Mouse (Mus musculus): ENCODE measurements at regions not wholly inside any gene's neighbourhood (a gene's known extent, or its start where the extent isn't known, plus 50 kb on each side); places are given as distances from the start of the nearest gene placed in this dataset.

- Histone ChIP-seq H3K36me3 (replicated peaks in 1 of 2; ENCODE audit: control insufficient read depth in 1 of 2, insufficient read depth in 1 of 2, low read length in 1 of 2) (no peaks in the 10 kb centered on the region), H3K27me3 (replicated peaks) (no peaks in the 10 kb centered on the region), H3K79me2 (replicated peaks; ENCODE audit: control insufficient read depth, extremely low read depth, insufficient read depth, poor library complexity, severe bottlenecking) (no peaks in the 10 kb centered on the region), H3K4me1 (ENCODE audit: control insufficient read depth in 1 of 2, insufficient read depth in 2 of 2) (no peaks in the 10 kb centered on the region), H3K9me3 (replicated peaks; ENCODE audit: low read length) (peaks cover 5% of the 10 kb centered on the region), H3K4me2 (ENCODE audit: insufficient read depth, low read depth, poor library complexity, severe bottlenecking) (no peak overlapping the region), H3K9ac (ENCODE audit: insufficient read depth, low read depth) (no peak overlapping the region), H3K4me3 (replicated peaks in 1 of 3; ENCODE audit: low read depth in 2 of 3, low read length in 2 of 3, poor library complexity in 1 of 3) (no peak overlapping the region), H3K27ac (ENCODE audit: insufficient read depth, low read depth) (no peak overlapping the region)
- in situ Hi-C loops (cut with MboI; ENCODE audit: low pct_ligation_motif_present, low pct_unique_long_range_greater_than_20kb, low sequenced_read_pairs) (no loop called here), dilution Hi-C loops (cut with MboI; ENCODE audit: extremely low pct_ligation_motif_present, extremely low pct_unique_long_range_greater_than_20kb, low sequenced_read_pairs) (no loop called here)
- DNase-seq (ENCODE audit: extremely low read depth): no peak
- TF ChIP-seq JUN (IDR thresholded peaks at IDR 0.05; ENCODE audit: insufficient read depth, low read depth, low read length) (no peak), ELF1 (IDR thresholded peaks at IDR 0.05; ENCODE audit: low read depth, low read length) (no peak), ZC3H11A (IDR thresholded peaks at IDR 0.05; ENCODE audit: low read depth, low read length) (no peak), KAT2A (IDR thresholded peaks at IDR 0.05; ENCODE audit: insufficient replicate concordance, low read length) (no peak), CHD1 (IDR thresholded peaks at IDR 0.05; ENCODE audit: low read depth, low read length) (no peak), MXI1 (IDR thresholded peaks at IDR 0.05; ENCODE audit: low read depth, low read length) (no peak), TCF12 (IDR thresholded peaks at IDR 0.05; ENCODE audit: low read depth, low read length) (no peak), USF1 (IDR thresholded peaks at IDR 0.05; ENCODE audit: low read depth, low read length) (no peak), MYC (IDR thresholded peaks at IDR 0.05; ENCODE audit: low read depth, low read length) (no peak), MAFK (IDR thresholded peaks at IDR 0.05; ENCODE audit: insufficient replicate concordance, low read length) (no peak), NELFE (IDR thresholded peaks at IDR 0.05; ENCODE audit: low read depth, low read length) (no peak), E2F4 (IDR thresholded peaks at IDR 0.05; ENCODE audit: insufficient replicate concordance, low read depth, low read length) (no peak), EP300 (IDR thresholded peaks at IDR 0.05; ENCODE audit: low read length) (no peak), RCOR1 (conservative IDR thresholded peaks at IDR 0.05; ENCODE audit: low read depth, low read length) (no peak), MAX (IDR thresholded peaks at IDR 0.05; ENCODE audit: low read length) (no peak)
These were observed 59.5 kb upstream of the Btg1 start for GRCm38 (mm10) chr10:96557336-96557735.

DNA sequence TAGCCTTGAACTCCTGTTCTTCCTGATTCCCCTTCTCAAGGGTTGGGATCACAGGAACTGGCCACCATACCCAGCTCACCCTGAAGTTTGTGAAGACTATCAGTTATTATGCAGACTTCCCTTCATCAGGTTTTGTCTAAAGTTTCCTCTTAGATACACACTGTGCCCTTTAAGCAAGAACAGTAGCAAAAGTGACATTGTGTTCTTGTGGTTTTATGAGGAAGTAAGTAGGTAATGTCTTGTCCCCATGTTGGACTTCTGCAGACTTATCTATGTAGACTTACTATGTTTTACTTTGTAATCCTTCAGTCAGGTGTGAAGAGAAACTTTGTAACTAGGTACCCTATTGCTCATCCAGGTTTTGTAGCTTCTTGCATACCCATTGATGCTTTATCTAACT is 51.5 kb upstream of the Btg1 start:
- H3K79me2 ChIP-seq (replicated peaks; ENCODE audit: control insufficient read depth, extremely low read depth, insufficient read depth, poor library complexity, severe bottlenecking): no peaks in the 10 kb centered on the region
- no peak overlapping the region for H3K27ac ChIP-seq (ENCODE audit: insufficient read depth, low read depth)
- H3K36me3 ChIP-seq (replicated peaks in 1 of 2; ENCODE audit: control insufficient read depth in 1 of 2, insufficient read depth in 1 of 2, low read length in 1 of 2): no peaks in the 10 kb centered on the region
- dilution Hi-C loops (cut with MboI; ENCODE audit: extremely low pct_ligation_motif_present, extremely low pct_unique_long_range_greater_than_20kb, low sequenced_read_pairs) (no loop called here), in situ Hi-C loops (cut with MboI; ENCODE audit: low pct_ligation_motif_present, low pct_unique_long_range_greater_than_20kb, low sequenced_read_pairs) (no loop called here)
- H3K27me3 ChIP-seq (replicated peaks): no peaks in the 10 kb centered on the region
- no peak overlapping the region for H3K9ac ChIP-seq (ENCODE audit: insufficient read depth, low read depth)
- H3K4me2 ChIP-seq (ENCODE audit: insufficient read depth, low read depth, poor library complexity, severe bottlenecking): no peak overlapping the region
- H3K4me1 ChIP-seq (ENCODE audit: control insufficient read depth in 1 of 2, insufficient read depth in 2 of 2): no peaks in the 10 kb centered on the region
- TF ChIP-seq CTCF (conservative IDR thresholded peaks at IDR 0.05 in 1 of 2, IDR thresholded peaks at IDR 0.05 in 1 of 2; ENCODE audit: low read depth in 2 of 2, low read length in 2 of 2) (no peak), BHLHE40 (IDR thresholded peaks at IDR 0.05; ENCODE audit: low read depth, low read length) (no peak), ZC3H11A (IDR thresholded peaks at IDR 0.05; ENCODE audit: low read depth, low read length) (no peak), KAT2A (IDR thresholded peaks at IDR 0.05; ENCODE audit: insufficient replicate concordance, low read length) (no peak), CHD2 (IDR thresholded peaks at IDR 0.05; ENCODE audit: low read length) (no peak), PAX5 (IDR thresholded peaks at IDR 0.05; ENCODE audit: low read length) (no peak), POLR2AphosphoS2 (IDR thresholded peaks at IDR 0.05; ENCODE audit: low read depth, low read length) (no peak), EP300 (IDR thresholded peaks at IDR 0.05; ENCODE audit: low read length) (no peak), POLR2A (IDR thresholded peaks at IDR 0.05; ENCODE audit: low read depth, low read length) (no peak), TCF12 (IDR thresholded peaks at IDR 0.05; ENCODE audit: low read depth, low read length) (no peak), MAZ (IDR thresholded peaks at IDR 0.05; ENCODE audit: low read depth, low read length) (no peak), SIN3A (IDR thresholded peaks at IDR 0.05; ENCODE audit: low read length) (no peak)
- peaks cover 5% of the 10 kb centered on the region for H3K9me3 ChIP-seq (replicated peaks; ENCODE audit: low read length)
- no peak for DNase-seq (ENCODE audit: extremely low read depth)
- H3K4me3 ChIP-seq (replicated peaks in 1 of 3; ENCODE audit: low read depth in 2 of 3, low read length in 2 of 3, poor library complexity in 1 of 3): no peak overlapping the region

All from CH12.LX (cell line).